Mouse (Mus musculus): ENCODE measurements around the gene Klhdc8b. TPM values are rescaled to one million over a fixed set of nuclear protein-coding genes. Genes with fewer than 3 reads are reported as not detected.

Klhdc8b gene
- polyA plus RNA-seq, 1 experiment from 2014 or later = 24.2 TPM

- no peak overlapping the region for H3K9ac ChIP-seq (ENCODE audit: low read depth, low read length)
- H3K36me3 ChIP-seq (ENCODE audit: control insufficient read depth, insufficient read depth) = peaks cover 22% of the 10 kb centered on the region; the same call in 1 of the 2 replicates
- H3K9me3 ChIP-seq (ENCODE audit: control insufficient read depth) = no peaks in the 10 kb centered on the region
- WGBS = under 1% methylated on average over 20 of the region's 20 CpGs
- H3K27ac ChIP-seq (ENCODE audit: low read depth, low read length) = no peak overlapping the region
- peak overlapping the region; percentile 47 for H3K4me3 ChIP-seq (ENCODE audit: low read depth, low read length)
- peak overlapping the region; percentile 62 for H3K4me2 ChIP-seq (replicated peaks; ENCODE audit: low read depth)
- 0 out of 2 replicates have a peak, but pooled peaks cover 7% of the 10 kb centered on the region for H3K4me1 ChIP-seq (replicated peaks; ENCODE audit: control insufficient read depth, insufficient read depth, low read length)
- no peak for TF ChIP-seq CTCF (IDR thresholded peaks at IDR 0.05; ENCODE audit: low read depth)
- ATAC-seq = peak; percentile 55
- no peaks in the 10 kb centered on the region for H3K27me3 ChIP-seq (replicated peaks; ENCODE audit: control insufficient read depth, insufficient read depth, low read length)
These were observed 17.3 kb upstream of the Klhdc8b start for GRCm38 (mm10) chr9:108478638-108479156.

- no peaks in the 10 kb centered on the region for H3K9me3 ChIP-seq (ENCODE audit: control insufficient read depth)
- H3K4me3 ChIP-seq (ENCODE audit: low read depth, low read length) = no peak overlapping the region
- H3K9ac ChIP-seq (ENCODE audit: low read depth, low read length) = no peak overlapping the region
- no peak for ATAC-seq
- no peak overlapping the region for H3K4me2 ChIP-seq (replicated peaks; ENCODE audit: low read depth)
- no peaks in the 10 kb centered on the region for H3K36me3 ChIP-seq (ENCODE audit: control insufficient read depth, insufficient read depth)
- whole genome bisulfite sequencing = 62% methylated on average over 1 of the region's 1 CpGs
- peak; percentile 47 for TF ChIP-seq CTCF (IDR thresholded peaks at IDR 0.05; ENCODE audit: low read depth)
- H3K27ac ChIP-seq (ENCODE audit: low read depth, low read length) = no peak overlapping the region
- no peaks in the 10 kb centered on the region for H3K27me3 ChIP-seq (replicated peaks; ENCODE audit: control insufficient read depth, insufficient read depth, low read length)
- 0 out of 2 replicates have a peak, but pooled peaks cover 3% of the 10 kb centered on the region for H3K4me1 ChIP-seq (replicated peaks; ENCODE audit: control insufficient read depth, insufficient read depth, low read length)
These were observed 13.1 kb upstream of the Klhdc8b start for GRCm38 (mm10) chr9:108474528-108474927.

- no peak for TF ChIP-seq CTCF (IDR thresholded peaks at IDR 0.05; ENCODE audit: low read depth)
- H3K4me3 ChIP-seq (ENCODE audit: low read depth, low read length) = no peak overlapping the region
- no peak overlapping the region for H3K9ac ChIP-seq (ENCODE audit: low read depth, low read length)
- no peak overlapping the region for H3K4me2 ChIP-seq (replicated peaks; ENCODE audit: low read depth)
- no peak for ATAC-seq
- peaks cover 8% of the 10 kb centered on the region for H3K36me3 ChIP-seq (ENCODE audit: control insufficient read depth, insufficient read depth)
- H3K4me1 ChIP-seq (replicated peaks; ENCODE audit: control insufficient read depth, insufficient read depth, low read length) = no peaks in the 10 kb centered on the region
- no peak overlapping the region for H3K27ac ChIP-seq (ENCODE audit: low read depth, low read length)
- H3K27me3 ChIP-seq (replicated peaks; ENCODE audit: control insufficient read depth, insufficient read depth, low read length) = no peaks in the 10 kb centered on the region
- H3K9me3 ChIP-seq (ENCODE audit: control insufficient read depth) = no peaks in the 10 kb centered on the region
- WGBS = 28% methylated on average over 4 of the region's 4 CpGs
These were observed 8.5 kb upstream of the Klhdc8b start for GRCm38 (mm10) chr9:108469845-108470244.

GRCm38 (mm10) chr9:108469430-108469829 lies 8.0 kb upstream of the Klhdc8b start:
- WGBS = 65% methylated on average over 5 of the region's 5 CpGs
- no peaks in the 10 kb centered on the region for H3K27me3 ChIP-seq (replicated peaks; ENCODE audit: control insufficient read depth, insufficient read depth, low read length)
- ATAC-seq = no peak
- no peak overlapping the region for H3K4me2 ChIP-seq (replicated peaks; ENCODE audit: low read depth)
- TF ChIP-seq CTCF (IDR thresholded peaks at IDR 0.05; ENCODE audit: low read depth) = no peak
- no peak overlapping the region for H3K27ac ChIP-seq (ENCODE audit: low read depth, low read length)
- H3K36me3 ChIP-seq (ENCODE audit: control insufficient read depth, insufficient read depth) = peaks cover 8% of the 10 kb centered on the region
- H3K4me1 ChIP-seq (replicated peaks; ENCODE audit: control insufficient read depth, insufficient read depth, low read length) = no peaks in the 10 kb centered on the region
- no peak overlapping the region for H3K4me3 ChIP-seq (ENCODE audit: low read depth, low read length)
- H3K9me3 ChIP-seq (ENCODE audit: control insufficient read depth) = no peaks in the 10 kb centered on the region
- no peak overlapping the region for H3K9ac ChIP-seq (ENCODE audit: low read depth, low read length)

GRCm38 (mm10) chr9:108466219-108466618 lies 4.8 kb upstream of the Klhdc8b start:
- Histone ChIP-seq H3K4me2 (replicated peaks; ENCODE audit: low read depth) (no peak overlapping the region), H3K4me1 (replicated peaks; ENCODE audit: control insufficient read depth, insufficient read depth, low read length) (peaks cover 14% of the 10 kb centered on the region), H3K4me3 (ENCODE audit: low read depth, low read length) (no peak overlapping the region), H3K36me3 (ENCODE audit: control insufficient read depth, insufficient read depth) (peaks cover 24% of the 10 kb centered on the region), H3K9ac (ENCODE audit: low read depth, low read length) (no peak overlapping the region), H3K9me3 (ENCODE audit: control insufficient read depth) (no peaks in the 10 kb centered on the region), H3K27ac (ENCODE audit: low read depth, low read length) (no peak overlapping the region), H3K27me3 (replicated peaks; ENCODE audit: control insufficient read depth, insufficient read depth, low read length) (no peaks in the 10 kb centered on the region)
- 92% methylated on average over 2 of the region's 2 CpGs for WGBS
- TF ChIP-seq CTCF (IDR thresholded peaks at IDR 0.05; ENCODE audit: low read depth) = no peak
- no peak for ATAC-seq

- 88% methylated on average over 9 of the region's 9 CpGs for WGBS
- peaks cover 14% of the 10 kb centered on the region for H3K4me1 ChIP-seq (replicated peaks; ENCODE audit: control insufficient read depth, insufficient read depth, low read length)
- H3K4me3 ChIP-seq (ENCODE audit: low read depth, low read length) = no peak overlapping the region
- no peak overlapping the region for H3K27ac ChIP-seq (ENCODE audit: low read depth, low read length)
- peaks cover 24% of the 10 kb centered on the region for H3K36me3 ChIP-seq (ENCODE audit: control insufficient read depth, insufficient read depth)
- no peaks in the 10 kb centered on the region for H3K9me3 ChIP-seq (ENCODE audit: control insufficient read depth)
- no peak overlapping the region for H3K9ac ChIP-seq (ENCODE audit: low read depth, low read length)
- ATAC-seq = no peak
- TF ChIP-seq CTCF (IDR thresholded peaks at IDR 0.05; ENCODE audit: low read depth) = no peak
- H3K4me2 ChIP-seq (replicated peaks; ENCODE audit: low read depth) = no peak overlapping the region
- H3K27me3 ChIP-seq (replicated peaks; ENCODE audit: control insufficient read depth, insufficient read depth, low read length) = no peaks in the 10 kb centered on the region
These were observed 2.3 kb upstream of the Klhdc8b start for GRCm38 (mm10) chr9:108463713-108464112.

All from intestine, postnatal 0 days (tissue).